Mouse (Mus musculus) layer of hippocampus, adult 2 months (tissue): ENCODE results near the gene Clcn7. TPM values are rescaled to one million over a fixed set of nuclear protein-coding genes. Genes with fewer than 3 reads are reported as not detected.

Experiments used
- DNase-seq, 2 experiments: peaks; one replicate each; pipeline ENCODE4 v3.0.0; 2022; ENCODE audit warnings: low spot score in 2 of 2
- H3K27ac ChIP-seq: fragments of 200-600 bp; 2 replicates; pipeline ENCODE4 v1.8.1; 2022
- H3K4me3 ChIP-seq: fragments of 200-600 bp; 2 replicates; pipeline ENCODE4 v1.8.1; 2022; ENCODE audit warnings: mild to moderate bottlenecking
- CTCF ChIP-seq: fragments of 200-600 bp; conservative IDR thresholded peaks from 2 replicates; pipeline ENCODE4 v1.8.1; 2022; ENCODE audit warnings: antibody characterized with exemption, mild to moderate bottlenecking, moderate library complexity
- total RNA-seq, 2 experiments: library from RNA; stranded (reverse); gene quantifications; 2 replicates each; pipeline ENCODE4 v1.2.3; 2021

Gene Clcn7
- total RNA-seq, 2 experiments from 2014 or later, result 53.5 to 55.7 TPM

DNA sequence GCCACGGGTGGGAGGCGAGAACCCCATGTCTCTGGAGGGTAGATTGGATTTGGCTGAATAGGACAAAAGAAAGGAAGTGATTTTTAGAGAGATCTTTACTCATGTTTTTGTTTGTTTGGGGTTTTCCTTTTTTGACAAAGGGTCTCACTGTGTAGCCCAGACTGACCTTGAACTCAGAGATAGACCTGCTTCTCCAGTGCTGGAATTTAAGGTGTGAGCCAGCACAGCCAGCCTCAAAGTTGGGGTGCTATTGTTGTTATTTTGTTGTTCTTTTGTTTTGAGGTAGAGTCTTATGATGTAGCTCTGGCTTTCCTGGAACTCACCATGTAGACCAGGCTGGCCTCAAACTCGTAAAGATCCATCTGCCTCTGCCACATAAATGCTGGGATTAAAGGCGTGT is 69.2 kb downstream of the Clcn7 start:
- no peak for DNase-seq
- no peak overlapping the region for H3K27ac ChIP-seq
- H3K4me3 ChIP-seq, result no peak overlapping the region
- no peak for TF ChIP-seq CTCF

DNA sequence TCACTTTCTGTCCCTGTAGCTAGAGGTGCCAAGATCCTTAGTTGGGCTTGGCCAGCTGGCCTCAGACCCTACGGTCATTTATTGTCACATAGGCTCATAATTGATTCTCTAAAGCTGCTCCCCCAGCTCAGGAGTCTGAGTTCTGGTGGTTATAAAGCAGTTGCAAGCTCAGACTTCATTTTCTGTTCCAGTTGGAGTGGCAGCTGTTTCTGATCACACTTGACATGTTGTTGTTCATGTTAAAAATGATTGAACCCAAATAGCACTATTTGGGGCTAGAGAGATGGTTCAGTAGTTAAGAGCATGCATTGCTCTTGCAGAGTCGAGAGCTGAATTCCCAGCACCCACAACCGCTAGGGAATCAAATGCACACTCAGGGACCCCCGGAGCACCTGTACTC is 76.8 kb downstream of the Clcn7 start:
- Histone ChIP-seq H3K4me3 (no peak overlapping the region), H3K27ac (peak overlapping the region; percentile 85)
- TF ChIP-seq CTCF, result no peak
- peak; percentile 47 to 58 for DNase-seq

DNA sequence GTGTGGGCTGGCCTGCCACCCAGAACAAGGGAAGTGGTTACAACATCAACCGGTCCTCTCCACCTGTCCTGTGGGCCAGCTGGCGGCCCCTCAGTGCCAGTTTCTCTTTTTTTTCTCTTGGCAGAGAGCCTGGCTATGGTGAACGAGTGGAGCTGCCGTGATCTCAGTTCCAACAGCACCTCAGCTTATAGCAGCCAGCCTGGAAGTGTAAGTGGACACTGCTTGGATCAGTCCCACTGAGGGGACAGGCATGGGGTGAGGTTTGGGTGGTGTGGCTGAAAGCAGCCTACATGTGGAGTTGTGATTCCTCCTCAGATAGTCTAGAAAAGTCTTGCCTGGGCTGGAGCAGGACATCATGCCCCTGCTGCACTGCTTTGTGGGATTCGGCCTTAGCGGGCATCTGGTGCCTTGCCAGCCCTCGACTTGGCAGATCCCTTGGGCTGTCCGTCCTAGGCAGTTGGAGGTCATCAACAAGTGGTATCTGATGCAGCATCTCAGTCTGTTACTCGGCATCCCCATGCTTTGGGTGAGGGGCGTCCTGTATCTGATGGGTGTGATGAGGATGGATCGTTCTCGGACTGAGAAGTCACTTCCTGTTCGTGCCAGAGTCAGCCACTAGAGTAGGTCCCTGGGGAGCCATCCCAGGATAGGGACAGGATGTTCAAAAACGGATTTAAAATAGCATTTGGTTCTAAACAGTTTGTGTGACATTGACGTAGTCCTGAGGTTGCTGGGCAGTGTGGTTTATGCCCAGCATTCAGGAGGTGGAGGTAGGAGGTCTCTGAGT is 77.7 kb downstream of the Clcn7 start:
- peak overlapping the region; percentile 85 for H3K27ac ChIP-seq
- DNase-seq, result peak in 1 of 2 experiments; percentile 39
- TF ChIP-seq CTCF, result no peak
- H3K4me3 ChIP-seq, result no peak overlapping the region

- peak overlapping the region; percentile 85 for H3K27ac ChIP-seq
These were observed 78.5 kb downstream of the Clcn7 start for GRCm38 (mm10) chr17:25211705-25212104.

More at GRCm38 (mm10) chr17:25211705-25212104, 78.5 kb downstream of the Clcn7 start:
- DNase-seq, result no peak
- no peak overlapping the region for H3K4me3 ChIP-seq
- TF ChIP-seq CTCF, result no peak

Other genes starting within 250 kb of the Clcn7 start
- gene Nubp2, start 247.0 kb upstream of the Clcn7 start, total RNA-seq, result 10 to 100 TPM; 34.3 to 35.8 TPM
- gene Spsb3, start 246.7 kb upstream of the Clcn7 start, total RNA-seq, result 10 to 100 TPM; 43.6 to 45.0 TPM
- 10 to 100 TPM; 66.9 to 72.7 TPM for gene Eme2, start 238.3 kb upstream of the Clcn7 start, total RNA-seq
- gene Mrps34, start 238.3 kb upstream of the Clcn7 start, total RNA-seq, result 10 to 100 TPM; 80.4 to 85.1 TPM
- gene Nme3, start 236.9 kb upstream of the Clcn7 start, total RNA-seq, result 10 to 100 TPM; 60.1 to 63.7 TPM
- 100 to 1,000 TPM; 409 to 411 TPM for gene Mapk8ip3, start 196.4 kb upstream of the Clcn7 start, total RNA-seq
- gene Jpt2, start 172.7 kb upstream of the Clcn7 start, total RNA-seq, result 1 to 10 TPM; 4.4 to 6.1 TPM
- 10 to 100 TPM; 25.2 to 30.7 TPM for gene Cramp1l, start 117.6 kb upstream of the Clcn7 start, total RNA-seq
- 10 to 100 TPM; 23.5 to 25.0 TPM for gene Ift140, start 117.3 kb upstream of the Clcn7 start, total RNA-seq
- gene Tmem204, start 49.8 kb upstream of the Clcn7 start, total RNA-seq, result 1 to 10 TPM; 8.2 to 8.8 TPM
- 10 to 100 TPM; 36.9 to 42.8 TPM for gene Telo2, start 17.4 kb upstream of the Clcn7 start, total RNA-seq
- gene Ptx4, start 12.6 kb upstream of the Clcn7 start, total RNA-seq, result 1 to 10 TPM; 2.6 to 2.8 TPM
- gene Ccdc154, start 29.1 kb downstream of the Clcn7 start, total RNA-seq, result under 1 TPM in 1 of 2 experiments, not detected in 1; 0.28 TPM
- gene Gm38655, start 42.1 kb downstream of the Clcn7 start, total RNA-seq, result not detected
- gene BC003965, start 51.2 kb downstream of the Clcn7 start, total RNA-seq, result 10 to 100 TPM; 20.4 to 22.0 TPM
- gene Unkl, start 55.0 kb downstream of the Clcn7 start, total RNA-seq, result 10 to 100 TPM; 36.4 to 40.6 TPM
- 10 to 100 TPM; 73.7 to 77.4 TPM for gene Gnptg, start 106.7 kb downstream of the Clcn7 start, total RNA-seq
- gene Tsr3, start 106.8 kb downstream of the Clcn7 start, total RNA-seq, result 10 to 100 TPM; 25.0 to 26.2 TPM
- gene Baiap3, start 123.0 kb downstream of the Clcn7 start, total RNA-seq, result 10 to 100 TPM in 1 of 2 experiments, 1 to 10 TPM in 1; 9.9 to 10.5 TPM
- gene Ube2i, start 141.2 kb downstream of the Clcn7 start, total RNA-seq, result 100 to 1,000 TPM; 229 to 239 TPM
- gene Prss34, start 165.0 kb downstream of the Clcn7 start, total RNA-seq, result not detected
- gene Prss28, start 175.3 kb downstream of the Clcn7 start, total RNA-seq, result not detected
- not detected for gene Prss29, start 185.3 kb downstream of the Clcn7 start, total RNA-seq
- gene Tpsab1, start 212.2 kb downstream of the Clcn7 start, total RNA-seq, result not detected
- gene Tpsb2, start 232.9 kb downstream of the Clcn7 start, total RNA-seq, result under 1 TPM in 1 of 2 experiments, not detected in 1; 0.82 TPM
- not detected for gene Tpsg1, start 235.9 kb downstream of the Clcn7 start, total RNA-seq